10 mouse cellular contexts compared by ENCODE assay signal in the genomic region with DNA sequence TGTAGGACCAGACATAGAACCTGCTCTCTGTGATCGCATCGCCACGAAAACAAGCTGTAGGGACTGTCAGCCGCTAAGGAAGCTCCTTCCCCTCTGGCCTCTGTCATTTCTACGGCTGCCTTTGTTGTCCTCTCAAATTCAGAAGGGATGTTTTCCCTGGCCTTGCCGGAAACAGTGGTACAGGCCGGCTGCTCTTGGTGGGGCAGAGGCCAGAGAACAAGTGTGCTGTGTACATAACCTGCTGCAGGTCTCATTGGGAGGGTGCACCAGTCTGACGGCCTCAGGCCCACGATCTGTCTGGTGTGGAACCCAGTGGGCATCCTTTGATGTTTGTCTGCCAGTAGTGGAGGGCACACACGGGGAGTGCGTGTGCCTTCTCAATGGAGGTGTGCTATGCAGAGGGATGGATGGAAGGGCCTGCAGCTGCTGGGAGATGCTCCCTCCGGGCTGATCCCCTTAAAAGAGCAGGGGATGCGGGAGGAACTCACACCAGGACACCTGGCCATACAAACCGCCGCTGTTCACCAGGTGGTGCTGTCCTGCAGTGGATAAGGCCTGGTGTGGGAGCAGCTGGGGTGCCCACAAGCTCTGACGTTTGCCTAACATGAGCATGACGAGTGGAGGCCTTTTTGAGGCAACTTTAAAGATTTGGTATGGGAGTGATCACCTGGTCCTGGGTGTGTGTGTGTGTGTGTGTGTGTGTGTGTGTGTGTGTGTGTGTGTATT.
DNase-seq lines count a peak whose midpoint lies in the region; ATAC-seq lines count a peak whose summit lies in the region.
"Had no signal": no experiment of that assay in that cellular context is flagged by ENCODE, and none has a peak within 500 bp of the region (broad histone marks: within the 10 kb centered on the region; RNA-seq: fewer than 3 reads in every experiment).

No protein-coding gene starts in this region.

- H3K9me3 ChIP-seq in hindbrain, embryonic 16.5 days (ENCODE audit: control insufficient read depth, low read length), result no peaks in the 10 kb centered on the region
- no peaks in the 10 kb centered on the region for H3K9me3 ChIP-seq in hindbrain, embryonic 13.5 days
- no peaks in the 10 kb centered on the region for H3K9me3 ChIP-seq in embryonic facial prominence, embryonic 10.5 days
- no peaks in the 10 kb centered on the region for H3K9me3 ChIP-seq in intestine, embryonic 16.5 days (ENCODE audit: control insufficient read depth, low read length)
- no peaks in the 10 kb centered on the region for H3K9me3 ChIP-seq in liver, embryonic 15.5 days (replicated peaks)

- H3K4me2 ChIP-seq in hindbrain, embryonic 16.5 days (ENCODE audit: low read length), result no peak overlapping the region
- no peak overlapping the region for H3K4me2 ChIP-seq in hindbrain, embryonic 13.5 days
- no peak overlapping the region for H3K4me2 ChIP-seq in intestine, embryonic 16.5 days (ENCODE audit: low read depth, low read length)
- no peak overlapping the region for H3K4me2 ChIP-seq in liver, embryonic 15.5 days

- intact Hi-C loops in left cerebral cortex, postnatal 10 days (cut with DNase I), result no loop called here
- intact Hi-C loops in left cerebral cortex, postnatal 4 days (cut with DNase I), result no loop called here

- H3K9ac ChIP-seq in hindbrain, embryonic 16.5 days (ENCODE audit: low read depth, low read length), result no peak overlapping the region
- no peak overlapping the region for H3K9ac ChIP-seq in hindbrain, embryonic 13.5 days
- H3K9ac ChIP-seq in intestine, embryonic 16.5 days (ENCODE audit: low read depth, low read length), result no peak overlapping the region
- H3K9ac ChIP-seq in liver, embryonic 15.5 days, result no peak overlapping the region

- no peak overlapping the region for H3K27ac ChIP-seq in hindbrain, embryonic 16.5 days (ENCODE audit: low read depth, low read length)
- no peak overlapping the region for H3K27ac ChIP-seq in hindbrain, embryonic 13.5 days
- H3K27ac ChIP-seq in embryonic facial prominence, embryonic 10.5 days (replicated peaks), result peak overlapping the region; percentile 74
- peak overlapping the region; percentile 10; the same call in 1 of the 2 replicates for H3K27ac ChIP-seq in intestine, embryonic 16.5 days (ENCODE audit: low read length)
- H3K27ac ChIP-seq in liver, embryonic 15.5 days (replicated peaks), result no peak overlapping the region

- 44% methylated on average over 17 of the region's 17 CpGs for WGBS in hindbrain, embryonic 16.5 days
- 52% methylated on average over 17 of the region's 17 CpGs for whole genome bisulfite sequencing in hindbrain, embryonic 13.5 days
- WGBS in embryonic facial prominence, embryonic 10.5 days, result 21% methylated on average over 17 of the region's 17 CpGs
- 50% methylated on average over 17 of the region's 17 CpGs for WGBS in intestine, embryonic 16.5 days
- 46% methylated on average over 17 of the region's 17 CpGs for WGBS in liver, embryonic 15.5 days (ENCODE audit: insufficient replicate concordance)

- H3K4me1 ChIP-seq in hindbrain, embryonic 16.5 days (ENCODE audit: control insufficient read depth, insufficient read depth, low read depth, low read length), result 0 out of 2 replicates have a peak, but pooled peaks cover 3% of the 10 kb centered on the region
- H3K4me1 ChIP-seq in hindbrain, embryonic 13.5 days (replicated peaks), result peaks cover 20% of the 10 kb centered on the region
- H3K4me1 ChIP-seq in embryonic facial prominence, embryonic 10.5 days, result peaks cover 91% of the 10 kb centered on the region
- peaks cover 68% of the 10 kb centered on the region for H3K4me1 ChIP-seq in intestine, embryonic 16.5 days (ENCODE audit: control insufficient read depth, insufficient read depth, low read length)
- peaks cover 29% of the 10 kb centered on the region for H3K4me1 ChIP-seq in liver, embryonic 15.5 days (replicated peaks)

- H3K4me3 ChIP-seq in hindbrain, embryonic 16.5 days (ENCODE audit: low read length), result no peak overlapping the region
- H3K4me3 ChIP-seq in hindbrain, embryonic 13.5 days, result no peak overlapping the region
- no peak overlapping the region for H3K4me3 ChIP-seq in embryonic facial prominence, embryonic 10.5 days
- H3K4me3 ChIP-seq in intestine, embryonic 16.5 days (ENCODE audit: low read length), result no peak overlapping the region
- H3K4me3 ChIP-seq in liver, embryonic 15.5 days (replicated peaks), result no peak overlapping the region
- H3K4me3 ChIP-seq: erythroblast, embryonic 14.5 days had no signal

- no peaks in the 10 kb centered on the region for H3K36me3 ChIP-seq in hindbrain, embryonic 16.5 days (ENCODE audit: control insufficient read depth, insufficient read depth, low read length)
- H3K36me3 ChIP-seq in hindbrain, embryonic 13.5 days, result no peaks in the 10 kb centered on the region
- H3K36me3 ChIP-seq in embryonic facial prominence, embryonic 10.5 days (replicated peaks), result peaks cover 7% of the 10 kb centered on the region; the same call in 1 of the 2 replicates
- no peaks in the 10 kb centered on the region for H3K36me3 ChIP-seq in intestine, embryonic 16.5 days (ENCODE audit: control insufficient read depth, insufficient read depth, low read length)
- H3K36me3 ChIP-seq in liver, embryonic 15.5 days (replicated peaks), result no peaks in the 10 kb centered on the region

- no peaks in the 10 kb centered on the region for H3K27me3 ChIP-seq in hindbrain, embryonic 16.5 days (replicated peaks; ENCODE audit: control insufficient read depth, insufficient read depth, low read length)
- 0 out of 2 replicates have a peak, but pooled peaks cover 3% of the 10 kb centered on the region for H3K27me3 ChIP-seq in hindbrain, embryonic 13.5 days
- no peaks in the 10 kb centered on the region for H3K27me3 ChIP-seq in embryonic facial prominence, embryonic 10.5 days (replicated peaks; ENCODE audit: low read depth, poor library complexity, severe bottlenecking)
- no peaks in the 10 kb centered on the region for H3K27me3 ChIP-seq in intestine, embryonic 16.5 days (replicated peaks; ENCODE audit: control insufficient read depth, insufficient read depth, low read length)
- H3K27me3 ChIP-seq in liver, embryonic 15.5 days, result no peaks in the 10 kb centered on the region

- DNase-seq in embryonic facial prominence, embryonic 10.5 days (ENCODE audit: low spot score), result peak; percentile 52
- DNase-seq in left cerebral cortex, postnatal 10 days (ENCODE audit: extremely low spot score in 1 of 2, low spot score in 2 of 2), result no peak
- no peak for DNase-seq in left cerebral cortex, postnatal 4 days
- no peak for DNase-seq in cerebellum, postnatal 14 days
- DNase-seq: spleen, adult 18-20 months had no signal

- ATAC-seq in hindbrain, embryonic 16.5 days, result 0 out of 2 replicates have a peak, but pooled peaks have one; percentile 9
- ATAC-seq in hindbrain, embryonic 13.5 days (ENCODE audit: low FRiP score), result no peak
- no peak for ATAC-seq in intestine, embryonic 16.5 days
- ATAC-seq in liver, embryonic 15.5 days (ENCODE audit: insufficient read depth), result peak; percentile 51; the same call in 1 of the 2 replicates

Comparison
In these comparisons a context has a peak if more than half of its experiments do, and no peak if none do; other contexts are left out.
1. ATAC-seq: peak in hindbrain, embryonic 16.5 days (single experiment) and liver, embryonic 15.5 days (single experiment); none in hindbrain, embryonic 13.5 days (single experiment) and intestine, embryonic 16.5 days (single experiment).
2. H3K27ac ChIP-seq: peak in embryonic facial prominence, embryonic 10.5 days (single experiment) and intestine, embryonic 16.5 days (single experiment); none in hindbrain, embryonic 16.5 days (single experiment), hindbrain, embryonic 13.5 days (single experiment) and liver, embryonic 15.5 days (single experiment).